Mouse (Mus musculus) liver, embryonic 13.5 days (tissue): ENCODE results near the gene Ddx23. TPM values are rescaled to one million over a fixed set of nuclear protein-coding genes. Genes with fewer than 3 reads are reported as not detected.

Experiments used
- ATAC-seq: fragments of 200-750 bp; cut with Nextera tagmentation; 2 replicates; pipeline ENCODE4 v1.8.0; 2017; ENCODE audit warnings: low read depth, mild to moderate bottlenecking, moderate number of reproducible peaks, moderate library complexity
- DNase-seq: peaks from one replicate; pipeline ENCODE4 v3.0.0; 2022
- H3K27ac ChIP-seq: fragments of 300-500 bp; sonication (generic); 2 replicates; pipeline ENCODE4 v1.5.1; 2015; ENCODE audit warnings: moderate library complexity, mild to moderate bottlenecking, inconsistent platforms
- H3K27me3 ChIP-seq: fragments of 300-500 bp; sonication (generic); 2 replicates; pipeline ENCODE4 v1.6.1; 2015; ENCODE audit warnings: mild to moderate bottlenecking, inconsistent platforms
- H3K36me3 ChIP-seq: fragments of 300-500 bp; sonication (generic); 2 replicates; pipeline ENCODE4 v1.6.1; 2015; ENCODE audit warnings: mild to moderate bottlenecking, inconsistent platforms
- H3K4me1 ChIP-seq: fragments of 300-500 bp; sonication (generic); replicated peaks from 2 replicates; pipeline ENCODE4 v1.6.1; 2015; ENCODE audit warnings: inconsistent platforms
- H3K4me2 ChIP-seq: fragments of 300-500 bp; sonication (generic); 2 replicates; pipeline ENCODE4 v1.6.1; 2015; ENCODE audit warnings: inconsistent platforms, mild to moderate bottlenecking, moderate library complexity
- H3K4me3 ChIP-seq: fragments of 300-500 bp; sonication (generic); replicated peaks from 2 replicates; pipeline ENCODE4 v1.5.1; 2015; ENCODE audit warnings: mild to moderate bottlenecking, inconsistent platforms
- H3K9ac ChIP-seq: fragments of 300-500 bp; sonication (generic); 2 replicates; pipeline ENCODE4 v1.6.1; 2015; ENCODE audit warnings: mild to moderate bottlenecking, inconsistent platforms
- H3K9me3 ChIP-seq: fragments of 300-500 bp; sonication (generic); replicated peaks from 2 replicates; pipeline ENCODE4 v1.6.1; 2016; ENCODE audit warnings: inconsistent platforms
- WGBS: fragments of 180-500 bp; shearing (Covaris S2); methylation state at CpG from one replicate; pipeline ENCODE4 v1.1.7; 2015; ENCODE audit not compliant: insufficient replicate concordance; 5-methylcytosine and 5-hydroxymethylcytosine counted together
- polyA plus RNA-seq: library from polyadenylated mRNA; unstranded; fragments of >200 nt; fragmentation: Nextera tagmentation; extraction: Ambion mirVana; gene quantifications from 2 replicates; pipeline ENCODE4 v1.2.1, GENCODE M21; 2015

Ddx23 gene
- polyA plus RNA-seq, 1 experiment from 2014 or later: 14.7 TPM

GRCm38 (mm10) chr15:98685926-98686325 lies 23.2 kb upstream of the Ddx23 start:
- Histone ChIP-seq H3K9me3 (no peaks in the 10 kb centered on the region), H3K36me3 (no peaks in the 10 kb centered on the region), H3K9ac (no peak overlapping the region), H3K4me3 (no peak overlapping the region), H3K4me2 (no peak overlapping the region), H3K27me3 (peaks cover 13% of the 10 kb centered on the region; the same call in 1 of the 2 replicates), H3K4me1 (no peaks in the 10 kb centered on the region), H3K27ac (no peak overlapping the region)
- 64% methylated on average over 3 of the region's 3 CpGs for WGBS
- DNase-seq (no peak), ATAC-seq (no peak)

GRCm38 (mm10) chr15:98683746-98684145 lies 21.1 kb upstream of the Ddx23 start:
- H3K4me1 ChIP-seq: no peaks in the 10 kb centered on the region
- no peak overlapping the region for H3K27ac ChIP-seq
- no peak for ATAC-seq
- no peaks in the 10 kb centered on the region for H3K9me3 ChIP-seq
- 21% methylated on average over 1 of the region's 1 CpGs for WGBS
- H3K4me3 ChIP-seq: no peak overlapping the region
- H3K36me3 ChIP-seq: no peaks in the 10 kb centered on the region
- H3K27me3 ChIP-seq: peaks cover 28% of the 10 kb centered on the region
- no peak overlapping the region for H3K9ac ChIP-seq
- no peak overlapping the region for H3K4me2 ChIP-seq
- no peak for DNase-seq

- DNase-seq (no peak), ATAC-seq (no peak)
- Histone ChIP-seq H3K9me3 (no peaks in the 10 kb centered on the region), H3K4me2 (no peak overlapping the region), H3K36me3 (no peaks in the 10 kb centered on the region), H3K4me3 (no peak overlapping the region), H3K9ac (no peak overlapping the region), H3K4me1 (no peaks in the 10 kb centered on the region), H3K27me3 (peaks cover 33% of the 10 kb centered on the region), H3K27ac (no peak overlapping the region)
- 40% methylated on average over 10 of the region's 10 CpGs for WGBS
These were observed 20.5 kb upstream of the Ddx23 start for GRCm38 (mm10) chr15:98683177-98683576.

DNA sequence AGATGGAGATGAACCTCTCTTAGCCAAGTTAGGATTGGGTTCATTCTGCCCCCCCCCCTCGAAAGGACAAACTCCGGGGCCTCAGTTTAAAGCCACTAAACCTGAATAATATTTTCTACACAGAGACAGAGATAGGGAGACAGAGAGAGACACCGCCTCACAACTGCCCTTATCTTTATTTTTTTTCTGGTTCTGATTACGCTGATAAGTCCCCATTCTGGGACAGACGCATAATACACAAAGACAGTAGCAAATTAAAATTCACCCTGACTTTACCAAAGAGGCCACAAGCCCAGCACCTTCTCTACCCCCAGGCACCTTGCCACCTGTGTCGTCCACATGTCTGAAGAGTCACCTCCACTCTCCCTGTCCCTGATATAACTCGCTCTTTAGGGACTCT lies 18.9 kb upstream of the Ddx23 start:
- H3K27me3 ChIP-seq: peaks cover 49% of the 10 kb centered on the region
- no peaks in the 10 kb centered on the region for H3K36me3 ChIP-seq
- no peak overlapping the region for H3K27ac ChIP-seq
- DNase-seq: no peak
- WGBS: 44% methylated on average over 7 of the region's 7 CpGs
- H3K4me3 ChIP-seq: no peak overlapping the region
- no peak overlapping the region for H3K9ac ChIP-seq
- no peaks in the 10 kb centered on the region for H3K9me3 ChIP-seq
- ATAC-seq: no peak
- no peak overlapping the region for H3K4me2 ChIP-seq
- H3K4me1 ChIP-seq: peaks cover 15% of the 10 kb centered on the region

GRCm38 (mm10) chr15:98680660-98681059 lies 18.0 kb upstream of the Ddx23 start:
- Histone ChIP-seq H3K27ac (no peak overlapping the region), H3K4me2 (no peak overlapping the region), H3K27me3 (peaks cover 59% of the 10 kb centered on the region), H3K9ac (no peak overlapping the region), H3K9me3 (no peaks in the 10 kb centered on the region), H3K4me1 (peaks cover 19% of the 10 kb centered on the region), H3K36me3 (no peaks in the 10 kb centered on the region), H3K4me3 (no peak overlapping the region)
- DNase-seq (no peak), ATAC-seq (no peak)
- 75% methylated on average over 8 of the region's 8 CpGs for WGBS

GRCm38 (mm10) chr15:98677977-98678376 lies 15.3 kb upstream of the Ddx23 start:
- no peaks in the 10 kb centered on the region for H3K36me3 ChIP-seq
- H3K27me3 ChIP-seq: peaks cover 83% of the 10 kb centered on the region
- no peak for ATAC-seq
- 61% methylated on average over 7 of the region's 7 CpGs for WGBS
- no peak overlapping the region for H3K4me2 ChIP-seq
- no peak overlapping the region for H3K9ac ChIP-seq
- no peak overlapping the region for H3K27ac ChIP-seq
- H3K9me3 ChIP-seq: no peaks in the 10 kb centered on the region
- peaks cover 21% of the 10 kb centered on the region for H3K4me1 ChIP-seq
- DNase-seq: no peak
- no peak overlapping the region for H3K4me3 ChIP-seq

DNA sequence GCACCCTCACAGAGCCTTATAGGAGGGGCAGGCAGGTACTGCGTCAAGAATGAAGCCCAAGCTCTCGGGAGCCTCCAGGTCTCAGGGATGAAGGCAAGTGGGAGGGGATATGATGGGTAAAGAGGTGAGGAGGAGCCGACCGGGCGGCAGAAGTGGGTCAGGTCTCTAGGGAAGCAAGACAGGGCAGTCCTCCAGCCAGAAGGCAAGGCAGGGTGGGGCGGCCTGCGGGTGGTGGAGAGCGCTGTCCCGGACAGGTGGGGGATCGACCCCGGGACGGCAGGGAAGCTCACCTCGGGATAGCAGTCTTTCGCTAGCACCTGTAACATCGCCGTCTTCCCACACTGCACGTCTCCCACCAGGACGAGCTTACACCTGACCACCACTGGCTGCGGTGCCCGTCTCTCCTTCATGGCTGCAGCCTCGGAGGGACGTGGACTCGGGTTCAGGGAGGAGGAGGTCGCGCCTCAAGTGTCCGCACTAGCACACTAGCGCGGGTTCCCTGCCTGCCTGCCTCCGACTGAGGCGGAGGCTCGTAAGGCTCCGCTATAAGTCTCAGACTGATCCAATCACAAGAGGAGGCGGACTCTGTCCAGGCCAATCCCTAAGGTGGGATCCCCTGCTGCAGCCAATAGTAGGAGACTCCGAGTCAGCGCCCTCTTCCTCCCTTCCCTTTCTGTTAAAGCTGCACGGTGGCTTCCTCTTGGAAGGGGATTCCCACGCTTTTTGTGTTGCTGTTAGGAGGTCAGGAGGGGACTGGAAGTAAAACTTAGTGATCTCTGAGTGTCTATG lies 14.4 kb upstream of the Ddx23 start, which contains the start of gene Rnd1:
Gene Rnd1 (minus strand): TSS at position 522 of the 789 bp plus-strand sequence.
- ATAC-seq (peak; percentile 93), DNase-seq (peak; percentile 67)
- Histone ChIP-seq H3K27me3 (peaks cover 88% of the 10 kb centered on the region), H3K9ac (peak within 1 kb of the TSS; percentile 30), H3K9me3 (no peaks in the 10 kb centered on the region), H3K4me1 (peaks cover 21% of the 10 kb centered on the region), H3K4me3 (peak within 1 kb of the TSS; percentile 46), H3K36me3 (no peaks in the 10 kb centered on the region), H3K4me2 (peak within 1 kb of the TSS; percentile 66), H3K27ac (no peak within 1 kb of the TSS)
- under 1% methylated on average over 37 of the region's 37 CpGs for WGBS

DNA sequence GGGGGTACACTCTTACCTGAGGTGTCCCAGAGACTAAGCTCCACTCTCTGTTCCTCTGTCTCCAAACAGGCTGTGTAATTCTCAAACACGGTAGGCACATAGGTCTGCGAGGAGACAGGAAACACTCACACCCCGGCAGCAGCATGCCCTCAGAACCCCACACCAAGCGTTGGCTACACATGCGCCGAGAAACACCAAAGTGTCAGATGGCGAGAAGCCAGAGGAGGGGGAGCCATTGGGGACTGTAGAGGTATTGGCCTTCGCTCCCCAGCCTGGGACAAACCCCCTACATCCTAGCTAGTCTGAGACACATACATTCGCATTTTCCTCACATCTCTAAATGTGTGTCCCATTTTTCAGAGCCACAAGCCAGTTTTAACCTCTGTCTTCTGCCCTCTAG lies 13.8 kb upstream of the Ddx23 start:
- no peak overlapping the region for H3K9ac ChIP-seq
- H3K27me3 ChIP-seq: peaks cover 84% of the 10 kb centered on the region
- peak overlapping the region; percentile 66 for H3K4me2 ChIP-seq
- H3K9me3 ChIP-seq: no peaks in the 10 kb centered on the region
- no peak overlapping the region for H3K27ac ChIP-seq
- WGBS: 3% methylated on average over 9 of the region's 9 CpGs
- no peaks in the 10 kb centered on the region for H3K36me3 ChIP-seq
- DNase-seq: no peak
- H3K4me3 ChIP-seq: peak overlapping the region; percentile 46
- ATAC-seq: no peak
- peaks cover 21% of the 10 kb centered on the region for H3K4me1 ChIP-seq

- no peak overlapping the region for H3K9ac ChIP-seq
- DNase-seq (no peak), ATAC-seq (no peak)
- H3K4me1 ChIP-seq: peaks cover 21% of the 10 kb centered on the region
- WGBS: 8% methylated on average over 14 of the region's 14 CpGs
- peaks cover 80% of the 10 kb centered on the region for H3K27me3 ChIP-seq
- H3K4me3 ChIP-seq: peak overlapping the region; percentile 46; the same call in 1 of the 2 replicates
- H3K9me3 ChIP-seq: no peaks in the 10 kb centered on the region
- H3K36me3 ChIP-seq: no peaks in the 10 kb centered on the region
- H3K27ac ChIP-seq: no peak overlapping the region
- H3K4me2 ChIP-seq: no peak overlapping the region
These were observed 13.0 kb upstream of the Ddx23 start for GRCm38 (mm10) chr15:98675634-98676250.

GRCm38 (mm10) chr15:98674994-98675545 lies 12.4 kb upstream of the Ddx23 start:
- no peak for ATAC-seq
- H3K36me3 ChIP-seq: no peaks in the 10 kb centered on the region
- 29% methylated on average over 11 of the region's 11 CpGs for WGBS

DNA sequence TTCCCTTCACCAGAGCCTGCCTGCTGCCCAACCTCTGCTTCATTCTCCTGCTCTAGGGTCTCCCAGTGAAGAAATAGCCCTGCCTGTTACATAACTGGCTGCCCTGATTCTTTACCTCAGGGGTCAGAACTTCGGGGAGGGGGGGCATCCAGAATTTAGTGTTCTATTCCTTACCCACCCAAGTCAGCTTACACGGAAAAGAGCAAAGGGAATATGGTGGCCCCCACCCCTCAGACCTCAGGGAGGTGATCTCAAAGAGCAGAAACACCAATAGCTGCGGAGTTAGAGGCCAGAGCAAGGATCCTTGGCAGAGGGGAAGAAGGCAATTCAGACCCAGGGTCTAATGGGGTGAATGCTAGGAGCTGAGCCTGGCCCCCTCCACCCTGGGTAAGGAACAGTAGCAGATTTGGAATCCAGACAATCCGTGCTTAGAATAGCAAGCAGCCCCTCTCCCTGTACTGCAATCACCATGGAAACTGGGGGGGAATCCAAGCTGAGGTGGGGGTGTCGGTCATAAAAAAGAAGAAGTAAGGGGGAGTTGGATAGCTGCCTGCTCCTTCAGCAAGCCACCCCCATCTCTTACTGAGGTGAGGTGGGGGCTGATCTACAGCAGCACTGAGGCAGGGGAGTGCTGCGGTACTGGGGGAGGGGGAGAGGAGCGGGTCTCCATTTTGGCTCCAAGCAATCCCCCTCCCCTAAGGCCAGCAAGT lies 11.7 kb upstream of the Ddx23 start:
- Histone ChIP-seq H3K4me1 (peaks cover 21% of the 10 kb centered on the region), H3K4me2 (no peak overlapping the region), H3K27ac (no peak overlapping the region), H3K9me3 (no peaks in the 10 kb centered on the region), H3K27me3 (peaks cover 82% of the 10 kb centered on the region), H3K4me3 (no peak overlapping the region), H3K9ac (no peak overlapping the region), H3K36me3 (no peaks in the 10 kb centered on the region)
- ATAC-seq (no peak), DNase-seq (no peak)
- 26% methylated on average over 7 of the region's 7 CpGs for WGBS

More at GRCm38 (mm10) chr15:98674994-98675545, 12.4 kb upstream of the Ddx23 start:
- Histone ChIP-seq H3K9ac (no peak overlapping the region), H3K4me3 (no peak overlapping the region), H3K27ac (no peak overlapping the region), H3K4me1 (peaks cover 21% of the 10 kb centered on the region), H3K27me3 (peaks cover 83% of the 10 kb centered on the region), H3K9me3 (no peaks in the 10 kb centered on the region), H3K4me2 (0 out of 2 replicates have a peak overlapping the region, but pooled peaks have one; percentile 8)
- DNase-seq: no peak
